ENCODE assay signal across 8 mouse cellular contexts in the genomic region with DNA sequence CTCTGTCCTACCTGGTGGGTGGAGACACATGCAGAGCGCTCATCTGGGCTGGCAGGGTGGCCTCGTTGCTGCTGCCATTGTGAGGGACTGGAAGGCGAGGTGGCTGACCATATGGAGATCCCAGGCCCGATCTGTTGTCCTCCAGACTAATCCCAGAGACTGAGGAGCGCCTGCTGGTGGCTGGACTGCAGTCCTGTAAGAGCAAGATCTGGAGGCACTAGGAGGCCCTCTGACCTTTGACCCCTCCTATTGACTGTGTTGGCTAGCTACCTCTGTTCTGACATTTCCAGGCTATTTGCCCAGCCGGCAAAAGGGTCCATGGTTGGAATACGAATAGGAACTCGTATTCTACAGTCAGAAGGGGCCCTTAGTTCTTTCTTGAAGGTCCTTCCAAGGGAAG. TPM values are rescaled to one million over a fixed set of nuclear protein-coding genes. Genes with fewer than 3 reads are reported as not detected.
DNase-seq lines count a peak whose midpoint lies in the region; ATAC-seq and TF ChIP-seq lines count a peak whose summit lies in the region.

No protein-coding gene starts in this region.

- TF ChIP-seq CTCF in gastrocnemius, adult 2 months (IDR thresholded peaks at IDR 0.05) = peak; percentile 18; the same call in 1 of the 2 replicates
- TF ChIP-seq CTCF in heart, adult 2 months (IDR thresholded peaks at IDR 0.05) = no peak

- intact Hi-C loops in gastrocnemius, adult 2 months (cut with DNase I) = loop anchor here (10.0 kb wide), 1 partner anchor 121 kb away; no protein-coding TSS in a partner anchor
- intact Hi-C loops in gastrocnemius, postnatal 14 days (cut with DNase I; ENCODE audit: low total_unique reads) = loop anchor here (10.0 kb wide), 1 partner anchor 121 kb away; no protein-coding TSS in a partner anchor
- intact Hi-C loops in heart, adult 2 months (cut with DNase I) = no loop called here

- H3K9me3 ChIP-seq in midbrain, embryonic 10.5 days (replicated peaks) = no peaks in the 10 kb centered on the region
- H3K9me3 ChIP-seq in midbrain, embryonic 15.5 days = no peaks in the 10 kb centered on the region
- H3K9me3 ChIP-seq in embryonic facial prominence, embryonic 10.5 days = no peaks in the 10 kb centered on the region

- H3K4me2 ChIP-seq in midbrain, embryonic 15.5 days = no peak overlapping the region

- no peak overlapping the region for H3K4me3 ChIP-seq in gastrocnemius, adult 2 months
- H3K4me3 ChIP-seq in midbrain, embryonic 10.5 days = no peak overlapping the region
- no peak overlapping the region for H3K4me3 ChIP-seq in midbrain, embryonic 15.5 days
- no peak overlapping the region for H3K4me3 ChIP-seq in embryonic facial prominence, embryonic 10.5 days
- H3K4me3 ChIP-seq in heart, adult 2 months = no peak overlapping the region

- no peaks in the 10 kb centered on the region for H3K79me2 ChIP-seq in heart, adult 2 months (replicated peaks; ENCODE audit: control insufficient read depth, insufficient read depth, low read length)

- 0 out of 2 replicates have a peak, but pooled peaks cover 2% of the 10 kb centered on the region for H3K36me3 ChIP-seq in midbrain, embryonic 10.5 days
- no peaks in the 10 kb centered on the region for H3K36me3 ChIP-seq in midbrain, embryonic 15.5 days (replicated peaks)
- peaks cover 58% of the 10 kb centered on the region for H3K36me3 ChIP-seq in embryonic facial prominence, embryonic 10.5 days (replicated peaks)
- no peaks in the 10 kb centered on the region for H3K36me3 ChIP-seq in heart, adult 2 months (ENCODE audit: control insufficient read depth, insufficient read depth, low read length)

- H3K27me3 ChIP-seq in midbrain, embryonic 10.5 days (ENCODE audit: low read depth, poor library complexity, severe bottlenecking) = no peaks in the 10 kb centered on the region
- H3K27me3 ChIP-seq in midbrain, embryonic 15.5 days (replicated peaks) = no peaks in the 10 kb centered on the region
- no peaks in the 10 kb centered on the region; the same call in 1 of the 2 replicates for H3K27me3 ChIP-seq in embryonic facial prominence, embryonic 10.5 days (replicated peaks; ENCODE audit: low read depth, poor library complexity, severe bottlenecking)
- no peaks in the 10 kb centered on the region for H3K27me3 ChIP-seq in heart, adult 2 months (ENCODE audit: control insufficient read depth, insufficient read depth, low read length)

- ATAC-seq in midbrain, embryonic 15.5 days (replicated peaks) = no peak

- 21% methylated on average over 8 of the region's 8 CpGs for WGBS in midbrain, embryonic 10.5 days
- WGBS in midbrain, embryonic 15.5 days = 26% methylated on average over 8 of the region's 8 CpGs
- 24% methylated on average over 8 of the region's 8 CpGs for WGBS in embryonic facial prominence, embryonic 10.5 days
- WGBS in heart, adult 2 months = 81% methylated on average over 8 of the region's 8 CpGs

- no peak for DNase-seq in gastrocnemius, adult 2 months
- no peak for DNase-seq in gastrocnemius, postnatal 14 days
- DNase-seq in midbrain, embryonic 10.5 days (ENCODE audit: low spot score) = peak; percentile 71
- DNase-seq in embryonic facial prominence, embryonic 10.5 days (ENCODE audit: low spot score) = peak; percentile 58
- peak; percentile 47 for DNase-seq in naive thymus-derived CD4-positive, alpha-beta T cell, adult 2 months (ENCODE audit: low read depth)
- no peak for DNase-seq in heart, adult 2 months
- DNase-seq in gastrocnemius, postnatal 10 days = no peak

- no peak overlapping the region for H3K27ac ChIP-seq in gastrocnemius, adult 2 months
- H3K27ac ChIP-seq in midbrain, embryonic 10.5 days (replicated peaks) = peak overlapping the region; percentile 66
- H3K27ac ChIP-seq in midbrain, embryonic 15.5 days = no peak overlapping the region
- H3K27ac ChIP-seq in embryonic facial prominence, embryonic 10.5 days (replicated peaks) = peak overlapping the region; percentile 89
- H3K27ac ChIP-seq in heart, adult 2 months = no peak overlapping the region

- peaks cover 54% of the 10 kb centered on the region for H3K4me1 ChIP-seq in midbrain, embryonic 10.5 days
- peaks cover 16% of the 10 kb centered on the region for H3K4me1 ChIP-seq in midbrain, embryonic 15.5 days
- peaks cover 60% of the 10 kb centered on the region for H3K4me1 ChIP-seq in embryonic facial prominence, embryonic 10.5 days
- peaks cover 12% of the 10 kb centered on the region for H3K4me1 ChIP-seq in heart, adult 2 months (ENCODE audit: control insufficient read depth, insufficient read depth, low read length)

- no peak for TF ChIP-seq EP300 in heart, adult 2 months (IDR thresholded peaks at IDR 0.05; ENCODE audit: insufficient read depth, low read depth, low read length)

- no peak for TF ChIP-seq POLR2A in heart, adult 2 months (IDR thresholded peaks at IDR 0.05; ENCODE audit: insufficient read depth, low read depth, low read length)

- no peak overlapping the region for H3K9ac ChIP-seq in midbrain, embryonic 15.5 days
- no peak overlapping the region for H3K9ac ChIP-seq in heart, adult 2 months (ENCODE audit: low read depth, low read length)

RNA-seq across cellular contexts. Expression of a gene that starts 12.7 kb away (rescaled TPM):
- total RNA-seq in gastrocnemius, adult 2 months (2021) = 1 to 10 TPM; 4.7 to 7.9 TPM
- total RNA-seq in gastrocnemius, postnatal 14 days (2021) = 10 to 100 TPM; 15.6 to 18.8 TPM
- polyA plus RNA-seq in midbrain, embryonic 10.5 days (2016; fragmentation: Nextera tagmentation; extraction: Ambion mirVana) = 52.4 and 57.4 TPM in 2 replicates
- 22.3 and 26.8 TPM in 2 replicates for polyA plus RNA-seq in midbrain, embryonic 15.5 days (2015; fragmentation: Nextera tagmentation; extraction: Ambion mirVana)
- polyA plus RNA-seq in embryonic facial prominence, embryonic 10.5 days (2016; fragmentation: Nextera tagmentation; extraction: Ambion mirVana) = 91.1 and 112 TPM in 2 replicates
- 10 to 100 TPM; 30.8 to 33.8 TPM for total RNA-seq in heart, adult 2 months (2021)
- polyA plus RNA-seq in heart, adult 2 months (2012; rRNA removed) = 57.6 and 58.2 TPM in 2 replicates
- total RNA-seq in gastrocnemius, postnatal 10 days (2021) = 10 to 100 TPM; 26.0 to 37.9 TPM

RNA-seq across cellular contexts. Expression of a gene that starts 28.2 kb away (rescaled TPM):
- total RNA-seq in gastrocnemius, adult 2 months (2021) = 1 to 10 TPM; 1.9 to 2.6 TPM
- total RNA-seq in gastrocnemius, postnatal 14 days (2021) = 1 to 10 TPM in 1 of 2 experiments, under 1 TPM in 1; 0.89 to 1.4 TPM
- polyA plus RNA-seq in midbrain, embryonic 10.5 days (2016; fragmentation: Nextera tagmentation; extraction: Ambion mirVana) = 1.2 and 1.3 TPM in 2 replicates
- 3.3 and 4.0 TPM in 2 replicates for polyA plus RNA-seq in midbrain, embryonic 15.5 days (2015; fragmentation: Nextera tagmentation; extraction: Ambion mirVana)
- polyA plus RNA-seq in embryonic facial prominence, embryonic 10.5 days (2016; fragmentation: Nextera tagmentation; extraction: Ambion mirVana) = 0.82 and 1.1 TPM in 2 replicates
- total RNA-seq in heart, adult 2 months (2021) = 1 to 10 TPM; 5.1 to 5.5 TPM
- polyA plus RNA-seq in heart, adult 2 months (2012; rRNA removed) = 5.6 and 7.0 TPM in 2 replicates
- total RNA-seq in gastrocnemius, postnatal 10 days (2021) = 1 to 10 TPM; 1.4 to 2.8 TPM

RNA-seq across cellular contexts. Expression of a gene that starts 43.8 kb away (rescaled TPM):
- total RNA-seq in gastrocnemius, adult 2 months (2021) = 10 to 100 TPM; 27.2 to 46.2 TPM
- total RNA-seq in gastrocnemius, postnatal 14 days (2021) = 10 to 100 TPM; 19.9 to 21.2 TPM
- 25.0 and 25.2 TPM in 2 replicates for polyA plus RNA-seq in midbrain, embryonic 10.5 days (2016; fragmentation: Nextera tagmentation; extraction: Ambion mirVana)
- 10.0 and 10.3 TPM in 2 replicates for polyA plus RNA-seq in midbrain, embryonic 15.5 days (2015; fragmentation: Nextera tagmentation; extraction: Ambion mirVana)
- 36.5 and 36.8 TPM in 2 replicates for polyA plus RNA-seq in embryonic facial prominence, embryonic 10.5 days (2016; fragmentation: Nextera tagmentation; extraction: Ambion mirVana)
- total RNA-seq in heart, adult 2 months (2021) = 10 to 100 TPM; 59.9 to 63.6 TPM
- 37.4 and 62.3 TPM in 2 replicates for polyA plus RNA-seq in heart, adult 2 months (2012; rRNA removed)
- total RNA-seq in gastrocnemius, postnatal 10 days (2021) = 10 to 100 TPM; 21.1 to 27.7 TPM

Comparison
In these comparisons a context has a peak if more than half of its experiments do, and no peak if none do; other contexts are left out.
1. H3K27ac ChIP-seq: peak in midbrain, embryonic 10.5 days (single experiment) and embryonic facial prominence, embryonic 10.5 days (single experiment); none in gastrocnemius, adult 2 months (single experiment), midbrain, embryonic 15.5 days (single experiment) and heart, adult 2 months (single experiment).
2. DNase-seq: peak in midbrain, embryonic 10.5 days (single experiment), embryonic facial prominence, embryonic 10.5 days (single experiment) and naive thymus-derived CD4-positive, alpha-beta T cell, adult 2 months (single experiment); none in gastrocnemius, adult 2 months (single experiment), gastrocnemius, postnatal 14 days (single experiment), heart, adult 2 months (0 of 2) and gastrocnemius, postnatal 10 days (single experiment).